ENCODE assay signal across 20 mouse cellular contexts in genomic region chr4:82319388-82319787, GRCm38 (mm10).
"Had no signal": no experiment of that assay in that cellular context is flagged by ENCODE, and none has a peak within 500 bp of the region (broad histone marks: within the 10 kb centered on the region; RNA-seq: fewer than 3 reads in every experiment).

No protein-coding gene starts in this region.

- H3K4me3 ChIP-seq: layer of hippocampus, adult 2 months; limb, embryonic 15.5 days; midbrain, embryonic 13.5 days had no signal

- H3K9me3 ChIP-seq: limb, embryonic 15.5 days; midbrain, embryonic 13.5 days had no signal

- DNase-seq: kidney, adult 11 months; kidney, adult 9 months; kidney, postnatal 25 days; layer of hippocampus, adult 9-11 months; liver, postnatal 0 days; right cerebral cortex, adult 18-20 months; right cerebral cortex, postnatal 14 days; right cerebral cortex, postnatal 4 days; thymus, adult 2 months; thymus, postnatal 14 days; thymus, postnatal 4 days had no signal

- H3K4me2 ChIP-seq: limb, embryonic 15.5 days; liver, embryonic 11.5 days; lung, embryonic 14.5 days; midbrain, embryonic 13.5 days had no signal

- H3K27me3 ChIP-seq: limb, embryonic 15.5 days; midbrain, embryonic 13.5 days had no signal

- ATAC-seq: liver, postnatal 0 days; lung, postnatal 0 days; midbrain, embryonic 13.5 days had no signal

- H3K4me1 ChIP-seq: midbrain, embryonic 13.5 days had no signal

- H3K9ac ChIP-seq: limb, embryonic 15.5 days; liver, embryonic 14.5 days; liver, postnatal 0 days; lung, embryonic 14.5 days; midbrain, embryonic 13.5 days had no signal

- H3K27ac ChIP-seq: layer of hippocampus, adult 2 months; limb, embryonic 15.5 days; liver, embryonic 14.5 days; macrophage; midbrain, embryonic 13.5 days; stomach, postnatal 0 days had no signal
